In the genomic region with DNA sequence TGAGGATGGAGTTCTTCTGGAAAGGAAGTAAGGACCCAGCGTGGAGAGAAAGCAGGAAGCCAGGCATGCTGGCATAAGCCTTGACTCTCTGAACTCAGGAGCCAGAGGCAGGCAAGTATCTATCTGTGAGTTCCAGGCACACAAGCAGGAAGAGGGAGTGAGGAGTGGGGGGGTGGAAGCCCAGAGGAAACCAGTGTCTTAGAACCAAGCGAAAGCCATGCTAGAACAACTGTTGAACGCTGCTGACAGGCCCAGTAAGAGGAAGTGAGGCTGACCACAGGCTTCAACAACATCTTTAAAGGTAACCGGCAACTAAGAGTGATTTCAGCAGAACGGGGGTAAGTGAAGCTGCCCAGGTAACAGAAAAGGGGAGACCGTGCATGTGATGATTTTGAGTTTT, we compare ENCODE assay signal across 12 mouse cellular contexts. TPM values are rescaled to one million over a fixed set of nuclear protein-coding genes. Genes with fewer than 3 reads are reported as not detected.
A peak's percentile ranks its signal among the peaks of the same experiment; 100 is the strongest.
DNase-seq lines count a peak whose midpoint lies in the region; ATAC-seq and TF ChIP-seq lines count a peak whose summit lies in the region.
"Had no signal": no experiment of that assay in that cellular context is flagged by ENCODE, and none has a peak within 500 bp of the region (broad histone marks: within the 10 kb centered on the region; RNA-seq: fewer than 3 reads in every experiment).

No protein-coding gene starts in this region.

- H3K4me2 ChIP-seq in lung, postnatal 0 days (replicated peaks; ENCODE audit: low read depth, low read length), result no peak overlapping the region
- H3K4me2 ChIP-seq in forebrain, postnatal 0 days (ENCODE audit: low read depth), result no peak overlapping the region
- no peak overlapping the region for H3K4me2 ChIP-seq in forebrain, embryonic 12.5 days
- H3K4me2 ChIP-seq: limb, embryonic 13.5 days had no signal

- peak overlapping the region; percentile 14; the same call in 1 of the 2 replicates for H3K27ac ChIP-seq in lung, postnatal 0 days (ENCODE audit: low read length)
- no peak overlapping the region for H3K27ac ChIP-seq in forebrain, postnatal 0 days (ENCODE audit: low read depth, low read length)
- H3K27ac ChIP-seq in forebrain, embryonic 12.5 days, result no peak overlapping the region
- H3K27ac ChIP-seq: heart, adult 2 months; limb, embryonic 13.5 days had no signal

- TF ChIP-seq CTCF in lung, postnatal 0 days (IDR thresholded peaks at IDR 0.05), result no peak
- no peak for TF ChIP-seq CTCF in forebrain, postnatal 0 days (IDR thresholded peaks at IDR 0.05; ENCODE audit: low read depth)

- no peaks in the 10 kb centered on the region for H3K27me3 ChIP-seq in lung, postnatal 0 days (replicated peaks; ENCODE audit: insufficient read depth, low read length)
- no peaks in the 10 kb centered on the region for H3K27me3 ChIP-seq in splenic B cell, adult 2 months (ENCODE audit: control insufficient read depth, insufficient read depth, low read length, poor library complexity, severe bottlenecking)
- no peaks in the 10 kb centered on the region for H3K27me3 ChIP-seq in forebrain, postnatal 0 days (ENCODE audit: insufficient read depth, low read length)
- H3K27me3 ChIP-seq in forebrain, embryonic 12.5 days, result no peaks in the 10 kb centered on the region
- H3K27me3 ChIP-seq: limb, embryonic 13.5 days had no signal

- ATAC-seq in activated CD4-positive, CD25-positive, alpha-beta regulatory T cell, adult 4 months, result peak; percentile 89
- no peak for ATAC-seq in lung, postnatal 0 days
- ATAC-seq in forebrain, postnatal 0 days, result no peak
- ATAC-seq in forebrain, embryonic 12.5 days (ENCODE audit: low FRiP score), result no peak

- no peak for TF ChIP-seq EP300 in lung, postnatal 0 days (IDR thresholded peaks at IDR 0.05)

- H3K4me3 ChIP-seq in lung, postnatal 0 days (ENCODE audit: low read depth, low read length), result no peak overlapping the region
- no peak overlapping the region for H3K4me3 ChIP-seq in forebrain, postnatal 0 days (ENCODE audit: low read depth, low read length)
- H3K4me3 ChIP-seq in forebrain, embryonic 12.5 days (replicated peaks), result no peak overlapping the region
- H3K4me3 ChIP-seq: heart, adult 2 months; limb, embryonic 13.5 days had no signal

- H3K4me1 ChIP-seq in lung, postnatal 0 days (ENCODE audit: insufficient read depth, low read depth, low read length), result peaks cover 9% of the 10 kb centered on the region
- H3K4me1 ChIP-seq in forebrain, postnatal 0 days (ENCODE audit: insufficient read depth), result 0 out of 2 replicates have a peak, but pooled peaks cover 7% of the 10 kb centered on the region
- peaks cover 9% of the 10 kb centered on the region for H3K4me1 ChIP-seq in forebrain, embryonic 12.5 days

- H3K36me3 ChIP-seq in lung, postnatal 0 days (ENCODE audit: insufficient read depth, low read length), result 0 out of 2 replicates have a peak, but pooled peaks cover 3% of the 10 kb centered on the region
- H3K36me3 ChIP-seq in splenic B cell, adult 2 months (ENCODE audit: control insufficient read depth, insufficient read depth, low read length, poor library complexity, severe bottlenecking), result peaks cover 3% of the 10 kb centered on the region; the same call in 1 of the 2 replicates
- peaks cover 17% of the 10 kb centered on the region for H3K36me3 ChIP-seq in forebrain, postnatal 0 days (ENCODE audit: insufficient read depth)
- H3K36me3 ChIP-seq in forebrain, embryonic 12.5 days (replicated peaks), result peaks cover 28% of the 10 kb centered on the region

- WGBS in lung, postnatal 0 days, result 62% methylated on average over 6 of the region's 6 CpGs
- WGBS in forebrain, postnatal 0 days, result 92% methylated on average over 6 of the region's 6 CpGs
- WGBS in forebrain, embryonic 12.5 days, result 94% methylated on average over 6 of the region's 6 CpGs

- no peaks in the 10 kb centered on the region for H3K9me3 ChIP-seq in lung, postnatal 0 days (ENCODE audit: low read length)
- no peaks in the 10 kb centered on the region for H3K9me3 ChIP-seq in forebrain, postnatal 0 days (ENCODE audit: low read length)
- H3K9me3 ChIP-seq in forebrain, embryonic 12.5 days, result no peaks in the 10 kb centered on the region
- H3K9me3 ChIP-seq: limb, embryonic 13.5 days had no signal

- no peak overlapping the region for H3K9ac ChIP-seq in lung, postnatal 0 days (replicated peaks; ENCODE audit: low read depth)
- no peak overlapping the region for H3K9ac ChIP-seq in forebrain, postnatal 0 days
- no peak overlapping the region for H3K9ac ChIP-seq in forebrain, embryonic 12.5 days
- H3K9ac ChIP-seq: limb, embryonic 13.5 days had no signal

- DNase-seq in thymus, postnatal 0 days (ENCODE audit: low spot score), result peak; percentile 44
- no peak for DNase-seq in thymus, postnatal 10 days (ENCODE audit: low spot score in 2 of 2)
- DNase-seq in lung, postnatal 0 days (ENCODE audit: low spot score), result peak; percentile 34
- peak; percentile 79 for DNase-seq in splenic B cell, adult 2 months (ENCODE audit: low read depth, low spot score)
- DNase-seq in forebrain, postnatal 0 days, result no peak
- no peak for DNase-seq in layer of hippocampus, adult 18-20 months (ENCODE audit: low spot score in 2 of 2)
- DNase-seq: cerebellum, adult 11-12 months; right cerebral cortex, postnatal 4 days had no signal

RNA-seq across cellular contexts. Expression of a gene that starts 6.2 kb away (rescaled TPM):
- polyA plus RNA-seq in thymus, postnatal 0 days (2015; fragmentation: Nextera tagmentation; extraction: Ambion mirVana), result 18.6 and 19.4 TPM in 2 replicates
- polyA plus RNA-seq in activated CD4-positive, CD25-positive, alpha-beta regulatory T cell, adult 4 months (2017; shearing (Covaris generic)), result 10 to 100 TPM; 10.6 to 11.9 TPM
- polyA plus RNA-seq in lung, postnatal 0 days (2015; fragmentation: Nextera tagmentation; extraction: Ambion mirVana), result 17.3 and 17.8 TPM in 2 replicates
- total RNA-seq in forebrain, postnatal 0 days (2014; rRNA removed), result 9.5 and 12.0 TPM in 2 replicates
- polyA plus RNA-seq in forebrain, postnatal 0 days (2015; fragmentation: Nextera tagmentation; extraction: Ambion mirVana), result 9.2 and 12.5 TPM in 2 replicates
- total RNA-seq in layer of hippocampus, adult 18-20 months (2021), result 10 to 100 TPM in 1 of 2 experiments, 1 to 10 TPM in 1; 9.4 to 12.3 TPM
- polyA plus RNA-seq in forebrain, embryonic 12.5 days (2016; fragmentation: Nextera tagmentation; extraction: Ambion mirVana), result 17.3 and 18.0 TPM in 2 replicates

RNA-seq across cellular contexts. Expression of a gene that starts 16.2 kb away (rescaled TPM):
- polyA plus RNA-seq in thymus, postnatal 0 days (2015; fragmentation: Nextera tagmentation; extraction: Ambion mirVana), result 6.7 and 10.5 TPM in 2 replicates
- polyA plus RNA-seq in activated CD4-positive, CD25-positive, alpha-beta regulatory T cell, adult 4 months (2017; shearing (Covaris generic)), result 10 to 100 TPM; 25.8 to 28.8 TPM
- 5.8 and 9.4 TPM in 2 replicates for polyA plus RNA-seq in lung, postnatal 0 days (2015; fragmentation: Nextera tagmentation; extraction: Ambion mirVana)
- 14.8 and 21.2 TPM in 2 replicates for total RNA-seq in forebrain, postnatal 0 days (2014; rRNA removed)
- 9.3 and 9.6 TPM in 2 replicates for polyA plus RNA-seq in forebrain, postnatal 0 days (2015; fragmentation: Nextera tagmentation; extraction: Ambion mirVana)
- total RNA-seq in layer of hippocampus, adult 18-20 months (2021), result 10 to 100 TPM; 32.3 to 33.8 TPM
- polyA plus RNA-seq in forebrain, embryonic 12.5 days (2016; fragmentation: Nextera tagmentation; extraction: Ambion mirVana), result 2.8 and 4.6 TPM in 2 replicates

Comparison
In these comparisons a context has a peak if more than half of its experiments do, and no peak if none do; other contexts are left out.
1. DNase-seq: peak in thymus, postnatal 0 days (single experiment), lung, postnatal 0 days (single experiment) and splenic B cell, adult 2 months (single experiment); none in thymus, postnatal 10 days (0 of 2), forebrain, postnatal 0 days (single experiment) and layer of hippocampus, adult 18-20 months (0 of 2).